Mouse (Mus musculus): ENCODE results near the gene Gm49380.

- TF ChIP-seq CTCF (IDR thresholded peaks at IDR 0.05; ENCODE audit: extremely low read depth, insufficient read depth, low read length) (no peak), POLR2A (IDR thresholded peaks at IDR 0.05; ENCODE audit: extremely low read depth, insufficient read depth, low read length) (no peak)
These were observed 6.7 kb downstream of the Gm49380 start for GRCm38 (mm10) chr9:44106596-44106995.
